12 mouse cellular contexts compared by ENCODE assay signal in genomic region chr6:14600543-14601249, GRCm38 (mm10).
DNase-seq lines count a peak whose midpoint lies in the region; ATAC-seq and TF ChIP-seq lines count a peak whose summit lies in the region.
"Had no signal": no experiment of that assay in that cellular context is flagged by ENCODE, and none has a peak within 500 bp of the region (broad histone marks: within the 10 kb centered on the region; RNA-seq: fewer than 3 reads in every experiment).

No protein-coding gene starts in this region.

- no peaks in the 10 kb centered on the region for H3K27me3 ChIP-seq in embryonic facial prominence, embryonic 14.5 days (replicated peaks; ENCODE audit: control insufficient read depth, insufficient read depth, low read length)
- H3K27me3 ChIP-seq in intestine, postnatal 0 days (replicated peaks; ENCODE audit: control insufficient read depth, insufficient read depth, low read length), result no peaks in the 10 kb centered on the region
- no peaks in the 10 kb centered on the region for H3K27me3 ChIP-seq in midbrain, embryonic 15.5 days (replicated peaks)
- H3K27me3 ChIP-seq: heart, embryonic 15.5 days had no signal

- no peak for TF ChIP-seq CTCF in intestine, postnatal 0 days (IDR thresholded peaks at IDR 0.05; ENCODE audit: low read depth)

- no peaks in the 10 kb centered on the region for H3K36me3 ChIP-seq in embryonic facial prominence, embryonic 14.5 days (ENCODE audit: control insufficient read depth, insufficient read depth, low read length)
- H3K36me3 ChIP-seq in intestine, postnatal 0 days (ENCODE audit: control insufficient read depth, insufficient read depth), result no peaks in the 10 kb centered on the region
- no peaks in the 10 kb centered on the region for H3K36me3 ChIP-seq in midbrain, embryonic 15.5 days (replicated peaks)
- H3K36me3 ChIP-seq: heart, embryonic 15.5 days had no signal

- ATAC-seq in embryonic facial prominence, embryonic 14.5 days (ENCODE audit: low read depth), result peak; percentile 79
- ATAC-seq in intestine, postnatal 0 days, result peak; percentile 53; the same call in 1 of the 2 replicates
- ATAC-seq in midbrain, embryonic 15.5 days (replicated peaks), result peak; percentile 95
- no peak for ATAC-seq in erythroid progenitor cell, adult 5-6 weeks (replicated peaks; ENCODE audit: low FRiP score, poor library complexity, severe bottlenecking)
- ATAC-seq in inflammation-experienced regulatory T-cells, adult 6 months, result no peak

- no peak overlapping the region for H3K4me3 ChIP-seq in embryonic facial prominence, embryonic 14.5 days (ENCODE audit: low read depth, low read length)
- no peak overlapping the region for H3K4me3 ChIP-seq in intestine, postnatal 0 days (ENCODE audit: low read depth, low read length)
- H3K4me3 ChIP-seq in midbrain, embryonic 15.5 days, result no peak overlapping the region
- H3K4me3 ChIP-seq: heart, embryonic 15.5 days; myocyte had no signal

- intact Hi-C loops in heart, postnatal 10 days (cut with DNase I), result no loop called here

- 76% methylated on average over 13 of the region's 13 CpGs for WGBS in embryonic facial prominence, embryonic 14.5 days
- WGBS in intestine, postnatal 0 days, result 51% methylated on average over 13 of the region's 13 CpGs
- 49% methylated on average over 13 of the region's 13 CpGs for WGBS in midbrain, embryonic 15.5 days

- H3K4me1 ChIP-seq in embryonic facial prominence, embryonic 14.5 days (ENCODE audit: control insufficient read depth, insufficient read depth, low read length), result no peaks in the 10 kb centered on the region
- no peaks in the 10 kb centered on the region for H3K4me1 ChIP-seq in intestine, postnatal 0 days (replicated peaks; ENCODE audit: control insufficient read depth, insufficient read depth, low read length)
- peaks cover 6% of the 10 kb centered on the region for H3K4me1 ChIP-seq in midbrain, embryonic 15.5 days
- H3K4me1 ChIP-seq: heart, embryonic 15.5 days had no signal

- H3K27ac ChIP-seq in embryonic facial prominence, embryonic 14.5 days (replicated peaks; ENCODE audit: low read depth, low read length), result no peak overlapping the region
- no peak overlapping the region for H3K27ac ChIP-seq in intestine, postnatal 0 days (ENCODE audit: low read depth, low read length)
- no peak overlapping the region for H3K27ac ChIP-seq in midbrain, embryonic 15.5 days
- H3K27ac ChIP-seq: heart, embryonic 15.5 days had no signal

- H3K9me3 ChIP-seq in embryonic facial prominence, embryonic 14.5 days (ENCODE audit: control insufficient read depth, low read length), result no peaks in the 10 kb centered on the region
- H3K9me3 ChIP-seq in intestine, postnatal 0 days (ENCODE audit: control insufficient read depth), result no peaks in the 10 kb centered on the region
- H3K9me3 ChIP-seq in midbrain, embryonic 15.5 days, result no peaks in the 10 kb centered on the region
- H3K9me3 ChIP-seq: heart, embryonic 15.5 days had no signal

- no peak overlapping the region for H3K9ac ChIP-seq in embryonic facial prominence, embryonic 14.5 days (ENCODE audit: low read depth, low read length)
- no peak overlapping the region for H3K9ac ChIP-seq in intestine, postnatal 0 days (ENCODE audit: low read depth, low read length)
- H3K9ac ChIP-seq in midbrain, embryonic 15.5 days, result no peak overlapping the region
- H3K9ac ChIP-seq: heart, embryonic 15.5 days had no signal

- H3K4me2 ChIP-seq in embryonic facial prominence, embryonic 14.5 days (ENCODE audit: low read depth, low read length), result no peak overlapping the region
- no peak overlapping the region for H3K4me2 ChIP-seq in intestine, postnatal 0 days (replicated peaks; ENCODE audit: low read depth)
- peak overlapping the region; percentile 12; the same call in 1 of the 2 replicates for H3K4me2 ChIP-seq in midbrain, embryonic 15.5 days
- H3K4me2 ChIP-seq: heart, embryonic 15.5 days had no signal

- peak; percentile 28 to 32 for DNase-seq in heart, postnatal 10 days
- DNase-seq in heart, adult 18-20 months, result no peak
- peak; percentile 72 for DNase-seq in embryonic facial prominence, embryonic 14.5 days (ENCODE audit: low spot score)
- no peak for DNase-seq in urinary bladder, adult 18-20 months (ENCODE audit: low spot score in 2 of 2)
- DNase-seq: B cell, adult 2 months; cerebellum, adult 11 months had no signal

Comparison
In these comparisons a context has a peak if more than half of its experiments do, and no peak if none do; other contexts are left out.
1. DNase-seq: peak in heart, postnatal 10 days (2 of 2) and embryonic facial prominence, embryonic 14.5 days (single experiment); none in heart, adult 18-20 months (0 of 2) and urinary bladder, adult 18-20 months (0 of 2).
2. ATAC-seq: peak in embryonic facial prominence, embryonic 14.5 days (single experiment), intestine, postnatal 0 days (single experiment) and midbrain, embryonic 15.5 days (single experiment); none in erythroid progenitor cell, adult 5-6 weeks (single experiment) and inflammation-experienced regulatory T-cells, adult 6 months (single experiment).